Mouse (Mus musculus) intestine, embryonic 14.5 days (tissue): ENCODE data around the gene Grin2b. TPM values are rescaled to one million over a fixed set of nuclear protein-coding genes. Genes with fewer than 3 reads are reported as not detected.

Experiments
- microRNA-seq: library from miRNA; unstranded; fragments of <30 nt; microRNA quantifications from one replicate; pipeline ENCODE4, GENCODE M21; 2016
- polyA plus RNA-seq: library from polyadenylated mRNA; unstranded; fragments of >200 nt; fragmentation: Nextera tagmentation; extraction: Ambion mirVana; gene quantifications from 2 replicates; pipeline ENCODE4 v1.2.1, GENCODE M21; 2014

Gene Grin2b
- polyA plus RNA-seq, 1 experiment from 2014 or later: 0.77 TPM

Small RNA genes lying within 50 kb of the gene (microRNA-seq; reads per million reads assigned to microRNA genes)
- gene Gm22892: not detected

Other genes starting within 250 kb of the Grin2b start
- not detected in 2 replicates for gene Gm8994, start 154.0 kb upstream of the Grin2b start, polyA plus RNA-seq
- gene E330021D16Rik, start 242.1 kb upstream of the Grin2b start, polyA plus RNA-seq: 0.11 TPM in 1 of 2 replicates, not detected in the other